Mouse (Mus musculus) stomach, postnatal 0 days (tissue): ENCODE results near the gene AW011738.

ENCODE experiments used
- CTCF ChIP-seq: IDR thresholded peaks from 2 replicates; pipeline ENCODE4 v1.5.1; 2016; ENCODE audit warnings: antibody characterized with exemption, low read depth, mild to moderate bottlenecking, moderate library complexity
- EP300 ChIP-seq: optimal IDR thresholded peaks from 2 replicates; pipeline ENCODE3; 2016; ENCODE audit warnings: antibody characterized with exemption

GRCm38 (mm10) chr4:156193200-156193590, 9.9 kb upstream of the AW011738 start:
- no peak for TF ChIP-seq CTCF
- no peak for TF ChIP-seq EP300
